Mouse (Mus musculus) urinary bladder, adult 2 months (tissue): ENCODE data around the gene Cldn19. TPM values are rescaled to one million over a fixed set of nuclear protein-coding genes. Genes with fewer than 3 reads are reported as not detected.

Source experiments
- DNase-seq: peaks from one replicate; pipeline ENCODE4 v3.0.0; 2022; ENCODE audit warnings: low spot score
- polyA plus RNA-seq: library from polyadenylated mRNA; depleted of rRNA; stranded (reverse); fragments of >200 nt; gene quantifications from 2 replicates; pipeline ENCODE4 v1.2.3, GENCODE M21; 2012; rRNA removed

Gene Cldn19
- polyA plus RNA-seq, 1 experiment = 0.54 TPM

GRCm38 (mm10) chr4:119300761-119301160, 45.5 kb downstream of the Cldn19 start:
- no peak for DNase-seq

- no peak for DNase-seq
Measured at GRCm38 (mm10) chr4:119301777-119302176, 46.6 kb downstream of the Cldn19 start.

- no peak for DNase-seq
Measured at GRCm38 (mm10) chr4:119303291-119303690, 48.1 kb downstream of the Cldn19 start.

GRCm38 (mm10) chr4:119305418-119305817, 50.2 kb downstream of the Cldn19 start:
- no peak for DNase-seq

Other genes starting within 250 kb of the Cldn19 start
- 36.2 and 38.7 TPM in 2 replicates for gene Slc2a1, start 146.7 kb upstream of the Cldn19 start, polyA plus RNA-seq
- 8.9 and 9.7 TPM in 2 replicates for gene Zfp691, start 81.2 kb upstream of the Cldn19 start, polyA plus RNA-seq
- 0.15 and 0.33 TPM in 2 replicates for gene Ermap, start 65.4 kb upstream of the Cldn19 start, polyA plus RNA-seq
- 48.0 and 51.4 TPM in 2 replicates for gene Svbp, start 60.1 kb upstream of the Cldn19 start, polyA plus RNA-seq
- 0.29 and 0.43 TPM in 2 replicates for gene Tmem269, start 37.2 kb upstream of the Cldn19 start, polyA plus RNA-seq
- gene AU022252, start 22.7 kb upstream of the Cldn19 start, polyA plus RNA-seq = 8.8 TPM in 2 replicates
- gene P3h1, start 22.5 kb upstream of the Cldn19 start, polyA plus RNA-seq = 30.1 and 30.6 TPM in 2 replicates
- 312 and 444 TPM in 2 replicates for gene Ybx1, start 39.2 kb downstream of the Cldn19 start, polyA plus RNA-seq
- gene Ppih, start 65.1 kb downstream of the Cldn19 start, polyA plus RNA-seq = 21.0 and 28.4 TPM in 2 replicates
- 0.98 and 1.7 TPM in 2 replicates for gene Ccdc30, start 160.1 kb downstream of the Cldn19 start, polyA plus RNA-seq
- 29.4 and 31.5 TPM in 2 replicates for gene Ppcs, start 167.0 kb downstream of the Cldn19 start, polyA plus RNA-seq
- 1.3 and 1.9 TPM in 2 replicates for gene Zmynd12, start 167.4 kb downstream of the Cldn19 start, polyA plus RNA-seq
- gene Rimkla, start 237.2 kb downstream of the Cldn19 start, polyA plus RNA-seq = 0.21 and 0.29 TPM in 2 replicates